Mouse (Mus musculus) monocyte, adult 5-6 weeks (primary cell): ENCODE measurements around the gene Cd63. TPM values are rescaled to one million over a fixed set of nuclear protein-coding genes. Genes with fewer than 3 reads are reported as not detected.

ENCODE experiments used
- ATAC-seq: fragments of 153-309, 156-312 bp; replicated peaks from 2 replicates; pipeline ENCODE4 v1.8.0; 2017; ENCODE audit warnings: mild to moderate bottlenecking; ENCODE audit not compliant: low TSS enrichment, insufficient number of reproducible peaks, severe bottlenecking, poor library complexity, low FRiP score
- total RNA-seq: library from RNA; stranded (forward); fragments of 200-1000, 200-491, 200-594 nt; gene quantifications from 3 replicates; pipeline ENCODE4 v1.2.3, GENCODE M21; 2017

The Cd63 gene
- total RNA-seq: 12.1 to 26.5 TPM (median 22.9 TPM) in 3 replicates

- ATAC-seq: no peak
These were observed at the start of gene Cd63 for GRCm38 (mm10) chr10:128900698-128901097. Gene Cd63 (plus strand): TSS chr10:128900989.

DNA sequence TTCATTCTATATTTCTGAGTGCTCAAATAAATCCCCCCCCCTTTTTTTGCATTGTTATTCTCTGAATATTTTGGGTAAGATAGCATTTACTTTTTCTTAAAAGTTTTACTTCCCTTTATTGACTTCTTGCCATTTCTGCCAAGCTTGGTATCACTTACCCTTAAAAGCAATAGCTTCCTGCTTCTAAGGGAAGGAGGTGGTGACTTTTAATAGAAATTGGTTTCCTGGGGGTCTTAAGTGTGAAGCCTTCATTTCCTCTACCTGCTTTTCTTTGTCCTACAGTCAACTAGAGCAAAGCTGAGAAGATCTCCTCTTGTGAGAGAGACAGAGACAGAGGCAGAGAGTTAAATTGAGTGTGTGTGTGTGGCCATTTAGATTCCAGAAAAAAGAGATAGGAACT, 39.6 kb upstream of the Cd63 start:
- ATAC-seq: no peak

GRCm38 (mm10) chr10:128866042-128866441, 34.7 kb upstream of the Cd63 start:
- ATAC-seq: no peak

- no peak for ATAC-seq
These were observed 34.3 kb upstream of the Cd63 start for GRCm38 (mm10) chr10:128866518-128866917.

GRCm38 (mm10) chr10:128870341-128870740, 30.4 kb upstream of the Cd63 start:
- no peak for ATAC-seq

DNA sequence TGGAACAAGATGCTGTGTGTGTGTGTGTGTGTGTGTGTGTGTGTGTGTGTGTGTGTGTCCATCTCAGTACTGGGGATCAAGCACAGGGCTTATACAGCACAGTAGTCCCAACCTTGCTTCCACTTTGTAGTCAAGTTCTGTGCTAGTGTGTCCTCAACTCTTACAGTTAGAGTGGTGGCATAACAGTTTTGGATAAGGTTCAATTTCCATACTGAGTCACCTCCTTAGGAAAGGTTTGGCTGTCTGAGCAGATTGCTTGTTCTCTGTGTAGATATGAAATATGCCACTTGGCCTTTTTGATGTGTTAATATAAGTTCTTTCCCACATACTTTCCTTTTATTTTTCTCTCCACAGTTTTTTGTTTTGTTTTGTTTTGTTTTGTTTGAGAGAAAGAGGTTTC, 22.5 kb upstream of the Cd63 start:
- no peak for ATAC-seq

- ATAC-seq: no peak
These were observed 22.0 kb upstream of the Cd63 start for GRCm38 (mm10) chr10:128878811-128879210.

DNA sequence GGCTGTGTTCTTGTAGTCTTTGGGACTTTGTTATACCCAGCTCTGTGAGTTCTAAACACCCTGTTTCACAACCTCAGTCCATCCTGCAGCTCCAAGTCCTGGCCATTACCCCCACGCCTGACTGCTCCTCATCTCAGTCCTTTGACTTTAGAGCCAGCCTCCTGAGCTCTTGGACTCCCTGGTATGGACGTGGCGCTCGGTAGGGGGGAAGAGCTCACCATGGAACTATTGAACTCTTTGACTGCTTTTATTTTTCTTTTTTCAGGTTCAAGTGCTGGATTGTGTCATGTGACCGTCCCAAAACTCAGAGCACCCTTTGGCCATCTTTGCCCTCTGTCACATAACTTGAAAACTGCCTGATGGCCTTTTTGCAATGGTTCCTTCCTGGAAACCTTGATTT, 18.7 kb upstream of the Cd63 start:
- ATAC-seq: no peak

GRCm38 (mm10) chr10:128888941-128889827, 11.6 kb upstream of the Cd63 start:
- no peak for ATAC-seq

DNA sequence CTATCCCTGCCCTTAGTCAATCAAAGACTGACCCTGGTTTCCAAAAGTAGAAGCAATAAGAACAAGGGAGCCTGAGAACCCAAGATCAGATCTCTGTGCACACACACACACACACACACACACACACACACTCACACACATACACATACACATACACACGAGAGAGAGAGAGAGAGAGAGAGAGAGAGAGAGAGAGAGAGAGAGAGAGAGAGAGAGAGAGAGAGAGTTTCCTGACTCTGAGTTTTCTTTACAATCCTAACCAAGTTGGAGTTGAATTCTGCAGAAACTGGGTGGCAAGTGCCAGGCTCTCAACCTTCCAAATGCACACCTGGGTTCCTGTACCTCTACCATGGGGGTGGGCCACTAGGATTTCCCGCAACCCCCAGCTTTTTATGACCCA, 10.9 kb upstream of the Cd63 start:
- ATAC-seq: no peak

DNA sequence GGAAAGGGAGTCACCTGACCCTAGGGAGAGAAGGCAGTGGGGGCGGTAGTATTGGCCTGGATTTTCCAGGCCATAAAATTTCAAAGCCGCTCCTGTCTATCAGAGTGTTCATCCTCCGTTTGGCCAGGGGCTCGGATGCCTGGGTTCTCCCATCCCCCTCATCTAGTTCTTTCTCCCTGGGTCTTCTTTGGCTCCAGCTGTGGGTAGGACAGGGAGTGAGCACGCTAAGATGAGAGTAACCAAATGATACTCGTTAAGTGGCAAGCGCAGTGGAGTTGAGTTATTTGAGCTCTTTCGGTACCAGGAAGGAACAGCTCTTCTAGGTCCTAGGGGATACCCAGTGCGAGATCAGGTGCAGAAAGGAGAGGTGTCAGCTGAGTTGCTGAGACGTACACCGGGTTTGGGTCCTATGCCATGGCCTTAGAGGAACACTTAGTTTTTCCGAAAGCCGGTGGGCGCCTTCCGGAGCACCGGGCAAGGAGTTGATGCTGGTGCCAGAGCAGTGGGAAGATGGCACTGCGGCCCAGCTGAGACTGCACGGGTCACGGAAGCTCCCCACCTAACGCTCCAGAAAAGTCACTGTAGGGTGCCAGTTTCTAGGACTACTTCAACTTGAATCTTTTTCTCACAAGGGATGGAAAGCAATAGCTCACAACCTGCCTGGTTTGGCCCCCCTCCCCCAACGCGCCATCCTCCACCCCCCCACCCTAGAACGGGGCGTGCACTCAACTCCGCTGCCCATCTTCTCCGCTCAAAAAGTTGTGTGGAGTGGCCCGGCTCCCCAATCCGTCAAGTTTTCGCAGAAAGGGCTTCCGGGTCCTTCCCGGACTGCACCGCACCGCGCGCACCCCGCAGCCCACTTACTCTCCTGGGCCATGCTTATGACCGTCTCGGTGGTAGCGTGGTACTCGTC, 10.2 kb upstream of the Cd63 start:
- no peak for ATAC-seq

- no peak for ATAC-seq
These were observed 9.3 kb upstream of the Cd63 start, which contains the start of gene Gdf11 for GRCm38 (mm10) chr10:128891296-128892094. Gene Gdf11 (minus strand): TSS chr10:128891718.

GRCm38 (mm10) chr10:128892246-128892645, 8.5 kb upstream of the Cd63 start:
- ATAC-seq: no peak

DNA sequence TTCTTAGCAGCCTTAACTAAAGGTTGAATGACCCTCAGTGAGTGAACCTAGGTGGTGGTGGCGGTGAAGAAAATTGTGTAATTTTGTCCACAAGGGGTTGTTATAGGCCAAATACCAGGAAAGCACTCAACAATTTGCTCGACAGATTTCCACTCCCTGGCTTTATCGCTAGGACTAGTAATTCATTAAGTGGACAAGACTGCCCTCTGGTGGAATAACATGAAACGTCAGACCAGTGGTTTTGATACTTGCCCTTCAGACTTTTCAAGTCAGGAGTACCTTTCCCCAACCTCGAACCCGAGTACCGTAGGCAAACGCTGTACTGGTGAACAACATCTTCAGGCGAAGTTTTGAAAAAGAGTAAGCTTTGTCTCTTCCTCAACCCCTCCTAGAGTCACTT, 5.4 kb upstream of the Cd63 start:
- peak; percentile 52 for ATAC-seq

DNA sequence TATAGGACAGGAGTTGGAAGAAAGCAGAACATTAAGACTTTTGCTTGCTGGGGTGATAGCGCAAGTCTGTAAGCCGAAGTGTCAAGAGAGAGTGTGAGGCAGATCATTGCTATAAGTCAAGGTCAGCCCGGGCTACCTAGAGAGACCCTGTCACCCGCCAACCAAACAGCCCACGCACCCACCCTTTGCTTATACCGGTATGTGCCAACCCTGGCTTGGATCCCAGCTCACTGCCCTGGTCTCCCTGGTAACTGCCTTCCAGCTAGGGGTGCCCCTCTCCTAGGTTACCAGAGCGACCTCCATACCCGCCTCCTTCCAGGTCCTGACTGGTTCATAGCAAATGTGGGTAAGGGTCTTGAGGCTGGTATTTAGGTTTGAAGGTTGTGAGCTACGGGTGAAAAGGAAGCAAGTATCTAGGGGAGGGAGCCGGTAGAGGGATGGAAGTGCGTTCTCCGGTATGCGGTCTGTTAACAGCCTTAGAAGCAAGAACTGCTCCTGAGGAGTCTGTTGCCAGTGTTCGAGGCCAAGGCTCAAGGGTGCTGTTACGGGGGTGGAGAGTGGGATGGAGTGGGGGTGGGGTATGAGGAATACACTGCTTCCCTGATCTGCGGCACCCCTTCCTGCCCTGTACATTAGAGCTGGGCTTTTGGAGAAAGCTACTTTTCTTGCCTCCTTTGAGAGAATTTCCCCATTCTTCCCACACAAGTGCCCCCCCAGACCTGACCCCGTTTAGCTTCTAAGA, 4.7 kb upstream of the Cd63 start:
- no peak for ATAC-seq

DNA sequence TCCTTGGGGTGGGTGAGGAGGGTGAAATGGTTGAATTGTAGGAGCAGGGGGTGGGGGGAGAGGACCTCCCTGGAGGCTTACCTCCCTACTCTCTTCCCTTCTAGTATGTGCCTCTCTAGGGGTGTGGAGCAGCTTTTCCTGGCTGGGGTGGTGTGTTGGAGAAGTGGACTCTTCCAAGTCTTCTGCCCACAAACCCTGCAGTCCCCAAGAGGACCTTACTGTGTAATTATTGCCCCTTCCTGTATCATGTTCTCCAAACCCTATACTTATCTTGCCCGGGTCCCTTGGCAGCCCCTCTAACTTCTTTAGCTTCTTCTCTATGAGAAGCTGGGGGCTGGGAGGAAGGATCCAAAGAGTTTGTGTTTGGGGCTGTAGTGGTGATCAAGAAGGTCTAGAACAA, 4.0 kb upstream of the Cd63 start:
- no peak for ATAC-seq

- ATAC-seq: no peak
These were observed 3.3 kb upstream of the Cd63 start for GRCm38 (mm10) chr10:128897501-128897900.

DNA sequence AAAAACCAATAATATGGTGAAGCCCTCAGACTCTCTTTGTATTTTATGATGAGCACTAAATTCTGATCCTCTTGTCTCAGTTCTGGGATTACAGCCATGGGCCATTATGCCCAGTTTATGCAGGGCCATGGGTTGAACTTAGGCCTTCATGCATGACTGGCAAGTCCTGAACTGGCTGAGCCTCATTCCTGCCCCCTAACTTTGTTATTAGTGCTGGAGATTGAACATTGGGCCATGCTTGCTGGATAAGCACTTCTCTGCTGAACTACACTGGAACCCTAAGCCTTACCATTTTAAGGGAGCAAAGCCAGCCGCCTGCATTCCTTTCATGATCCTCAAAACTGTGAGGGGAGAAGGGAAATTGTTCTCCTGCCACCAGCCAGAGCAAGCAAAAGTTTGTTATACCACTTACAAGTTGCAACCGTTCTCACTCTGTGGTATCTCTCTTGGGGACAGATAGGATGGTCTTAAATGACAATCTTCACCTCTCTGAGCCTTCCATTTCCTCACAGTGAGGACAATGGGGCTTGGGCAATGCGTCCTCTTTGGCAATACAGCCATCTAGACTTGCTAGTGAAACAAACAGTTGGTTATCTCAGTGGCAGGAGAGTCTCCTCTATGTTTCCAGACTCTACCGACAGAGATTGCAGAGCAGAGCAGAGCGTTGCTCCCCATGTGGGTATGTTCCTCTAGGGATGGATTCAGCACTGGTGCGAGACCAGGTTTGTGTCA, 864 bp upstream of the Cd63 start:
- ATAC-seq: no peak
